Mouse (Mus musculus): ENCODE results near the gene Fpgs. TPM values are rescaled to one million over a fixed set of nuclear protein-coding genes. Genes with fewer than 3 reads are reported as not detected.

Fpgs gene
- 29.8 and 32.0 TPM in 2 replicates for polyA plus RNA-seq (2015; fragmentation: Nextera tagmentation; extraction: Ambion mirVana)

GRCm38 (mm10) chr2:32704021-32704421, at the start of gene Fpgs:
TSS of gene Fpgs (minus strand) at chr2:32704145.
- 61% methylated on average over 2 of the region's 2 CpGs for WGBS
- Histone ChIP-seq H3K36me3 (ENCODE audit: control insufficient read depth, insufficient read depth, low read length) (peaks cover 20% of the 10 kb centered on the region), H3K27me3 (replicated peaks; ENCODE audit: control insufficient read depth, insufficient read depth, low read length) (no peaks in the 10 kb centered on the region), H3K9me3 (ENCODE audit: control insufficient read depth, low read length) (no peaks in the 10 kb centered on the region), H3K4me1 (ENCODE audit: control insufficient read depth, insufficient read depth, low read length) (peaks cover 11% of the 10 kb centered on the region), H3K9ac (ENCODE audit: low read depth, low read length) (no peak within 1 kb of the TSS), H3K4me2 (ENCODE audit: low read depth, low read length) (no peak within 1 kb of the TSS), H3K27ac (ENCODE audit: low read length) (peak within 1 kb of the TSS; percentile 60), H3K4me3 (ENCODE audit: low read length) (no peak within 1 kb of the TSS)
- peak; percentile 50 for ATAC-seq

GRCm38 (mm10) chr2:32752181-32752580, 48.2 kb upstream of the Fpgs start:
- H3K4me3 ChIP-seq (ENCODE audit: low read length), result peak overlapping the region; percentile 51
- H3K36me3 ChIP-seq (ENCODE audit: control insufficient read depth, insufficient read depth, low read length), result peaks cover 3% of the 10 kb centered on the region
- H3K9me3 ChIP-seq (ENCODE audit: control insufficient read depth, low read length), result no peaks in the 10 kb centered on the region
- H3K9ac ChIP-seq (ENCODE audit: low read depth, low read length), result no peak overlapping the region
- no peaks in the 10 kb centered on the region for H3K27me3 ChIP-seq (replicated peaks; ENCODE audit: control insufficient read depth, insufficient read depth, low read length)
- 70% methylated on average over 10 of the region's 10 CpGs for WGBS
- no peak overlapping the region for H3K27ac ChIP-seq (ENCODE audit: low read length)
- H3K4me1 ChIP-seq (ENCODE audit: control insufficient read depth, insufficient read depth, low read length), result peaks cover 7% of the 10 kb centered on the region; the same call in 1 of the 2 replicates
- ATAC-seq, result no peak
- H3K4me2 ChIP-seq (ENCODE audit: low read depth, low read length), result peak overlapping the region; percentile 55

GRCm38 (mm10) chr2:32751665-32752033, 47.7 kb upstream of the Fpgs start:
- Histone ChIP-seq H3K27ac (ENCODE audit: low read length) (peak overlapping the region; percentile 63), H3K9me3 (ENCODE audit: control insufficient read depth, low read length) (no peaks in the 10 kb centered on the region), H3K9ac (ENCODE audit: low read depth, low read length) (peak overlapping the region; percentile 57), H3K27me3 (replicated peaks; ENCODE audit: control insufficient read depth, insufficient read depth, low read length) (no peaks in the 10 kb centered on the region), H3K4me2 (ENCODE audit: low read depth, low read length) (peak overlapping the region; percentile 55), H3K36me3 (ENCODE audit: control insufficient read depth, insufficient read depth, low read length) (peaks cover 3% of the 10 kb centered on the region), H3K4me3 (ENCODE audit: low read length) (peak overlapping the region; percentile 51), H3K4me1 (ENCODE audit: control insufficient read depth, insufficient read depth, low read length) (peaks cover 7% of the 10 kb centered on the region; the same call in 1 of the 2 replicates)
- ATAC-seq, result peak; percentile 59
- WGBS, result 31% methylated on average over 9 of the region's 10 CpGs

- H3K9ac ChIP-seq (ENCODE audit: low read depth, low read length), result peak overlapping the region; percentile 57
- peaks cover 7% of the 10 kb centered on the region; the same call in 1 of the 2 replicates for H3K4me1 ChIP-seq (ENCODE audit: control insufficient read depth, insufficient read depth, low read length)
- peaks cover 3% of the 10 kb centered on the region for H3K36me3 ChIP-seq (ENCODE audit: control insufficient read depth, insufficient read depth, low read length)
- peak; percentile 94 for ATAC-seq
- peak overlapping the region; percentile 55 for H3K4me2 ChIP-seq (ENCODE audit: low read depth, low read length)
- WGBS, result 16% methylated on average over 31 of the region's 31 CpGs
- H3K27ac ChIP-seq (ENCODE audit: low read length), result peak overlapping the region; percentile 63
- H3K9me3 ChIP-seq (ENCODE audit: control insufficient read depth, low read length), result no peaks in the 10 kb centered on the region
- no peaks in the 10 kb centered on the region for H3K27me3 ChIP-seq (replicated peaks; ENCODE audit: control insufficient read depth, insufficient read depth, low read length)
- peak overlapping the region; percentile 51 for H3K4me3 ChIP-seq (ENCODE audit: low read length)
Measured at GRCm38 (mm10) chr2:32750887-32751664, 47.1 kb upstream of the Fpgs start.

- H3K27ac ChIP-seq (ENCODE audit: low read length), result no peak overlapping the region
- 72% methylated on average over 7 of the region's 7 CpGs for WGBS
- peaks cover 3% of the 10 kb centered on the region for H3K36me3 ChIP-seq (ENCODE audit: control insufficient read depth, insufficient read depth, low read length)
- H3K4me3 ChIP-seq (ENCODE audit: low read length), result no peak overlapping the region
- H3K9me3 ChIP-seq (ENCODE audit: control insufficient read depth, low read length), result no peaks in the 10 kb centered on the region
- H3K4me2 ChIP-seq (ENCODE audit: low read depth, low read length), result no peak overlapping the region
- H3K27me3 ChIP-seq (replicated peaks; ENCODE audit: control insufficient read depth, insufficient read depth, low read length), result no peaks in the 10 kb centered on the region
- H3K4me1 ChIP-seq (ENCODE audit: control insufficient read depth, insufficient read depth, low read length), result peaks cover 7% of the 10 kb centered on the region; the same call in 1 of the 2 replicates
- no peak for ATAC-seq
- H3K9ac ChIP-seq (ENCODE audit: low read depth, low read length), result no peak overlapping the region
Measured at GRCm38 (mm10) chr2:32750199-32750598, 46.3 kb upstream of the Fpgs start.

- WGBS, result 91% methylated on average over 16 of the region's 16 CpGs
- Histone ChIP-seq H3K4me1 (ENCODE audit: control insufficient read depth, insufficient read depth, low read length) (peaks cover 7% of the 10 kb centered on the region; the same call in 1 of the 2 replicates), H3K9me3 (ENCODE audit: control insufficient read depth, low read length) (no peaks in the 10 kb centered on the region), H3K27me3 (replicated peaks; ENCODE audit: control insufficient read depth, insufficient read depth, low read length) (no peaks in the 10 kb centered on the region), H3K4me3 (ENCODE audit: low read length) (no peak overlapping the region), H3K9ac (ENCODE audit: low read depth, low read length) (no peak overlapping the region), H3K27ac (ENCODE audit: low read length) (no peak overlapping the region), H3K4me2 (ENCODE audit: low read depth, low read length) (no peak overlapping the region), H3K36me3 (ENCODE audit: control insufficient read depth, insufficient read depth, low read length) (peaks cover 3% of the 10 kb centered on the region)
- no peak for ATAC-seq
Measured at GRCm38 (mm10) chr2:32749082-32749481, 45.1 kb upstream of the Fpgs start.

GRCm38 (mm10) chr2:32744272-32744982, 40.5 kb upstream of the Fpgs start:
- 77% methylated on average over 15 of the region's 15 CpGs for WGBS
- ATAC-seq, result no peak
- peaks cover 18% of the 10 kb centered on the region for H3K4me1 ChIP-seq (ENCODE audit: control insufficient read depth, insufficient read depth, low read length)

GRCm38 (mm10) chr2:32742173-32742531, 38.2 kb upstream of the Fpgs start:
- Histone ChIP-seq H3K4me2 (ENCODE audit: low read depth, low read length) (peak overlapping the region; percentile 84; the same call in 1 of the 2 replicates), H3K4me3 (ENCODE audit: low read length) (peak overlapping the region; percentile 48), H3K9ac (ENCODE audit: low read depth, low read length) (peak overlapping the region; percentile 64), H3K36me3 (ENCODE audit: control insufficient read depth, insufficient read depth, low read length) (0 out of 2 replicates have a peak, but pooled peaks cover 2% of the 10 kb centered on the region), H3K4me1 (ENCODE audit: control insufficient read depth, insufficient read depth, low read length) (peaks cover 21% of the 10 kb centered on the region), H3K27me3 (replicated peaks; ENCODE audit: control insufficient read depth, insufficient read depth, low read length) (peaks cover 19% of the 10 kb centered on the region), H3K9me3 (ENCODE audit: control insufficient read depth, low read length) (no peaks in the 10 kb centered on the region), H3K27ac (ENCODE audit: low read length) (no peak overlapping the region)
- 14% methylated on average over 18 of the region's 18 CpGs for WGBS
- ATAC-seq, result peak; percentile 45

More at GRCm38 (mm10) chr2:32744272-32744982, 40.5 kb upstream of the Fpgs start:
- Histone ChIP-seq H3K4me3 (ENCODE audit: low read length) (no peak overlapping the region), H3K27ac (ENCODE audit: low read length) (no peak overlapping the region), H3K36me3 (ENCODE audit: control insufficient read depth, insufficient read depth, low read length) (no peaks in the 10 kb centered on the region; the same call in 1 of the 2 replicates), H3K27me3 (replicated peaks; ENCODE audit: control insufficient read depth, insufficient read depth, low read length) (peaks cover 19% of the 10 kb centered on the region), H3K4me2 (ENCODE audit: low read depth, low read length) (no peak overlapping the region), H3K9ac (ENCODE audit: low read depth, low read length) (no peak overlapping the region), H3K9me3 (ENCODE audit: control insufficient read depth, low read length) (no peaks in the 10 kb centered on the region)
